Mouse (Mus musculus) forebrain, embryonic 12.5 days (tissue): ENCODE results near the gene Tob2. TPM values are rescaled to one million over a fixed set of nuclear protein-coding genes. Genes with fewer than 3 reads are reported as not detected.

Experiments
- ATAC-seq: fragments of 200-750 bp; cut with Nextera tagmentation; 2 replicates; pipeline ENCODE4 v1.8.0; 2017; ENCODE audit warnings: moderate TSS enrichment; ENCODE audit not compliant: low FRiP score
- H3K27ac ChIP-seq: fragments of 300-500 bp; sonication (generic); 2 replicates; pipeline ENCODE4 v1.5.1; 2016; ENCODE audit warnings: mild to moderate bottlenecking
- H3K27me3 ChIP-seq: fragments of 300-500 bp; sonication (generic); 2 replicates; pipeline ENCODE4 v1.6.1; 2016; ENCODE audit warnings: mild to moderate bottlenecking
- H3K36me3 ChIP-seq: fragments of 300-500 bp; sonication (generic); replicated peaks from 2 replicates; pipeline ENCODE4 v1.6.1; 2016; ENCODE audit warnings: mild to moderate bottlenecking
- H3K4me1 ChIP-seq: fragments of 300-500 bp; sonication (generic); 2 replicates; pipeline ENCODE4 v1.6.1; 2016
- H3K4me2 ChIP-seq: fragments of 300-500 bp; sonication (generic); 2 replicates; pipeline ENCODE4 v1.6.1; 2016; ENCODE audit warnings: mild to moderate bottlenecking, moderate library complexity
- H3K4me3 ChIP-seq: fragments of 300-500 bp; sonication (generic); replicated peaks from 2 replicates; pipeline ENCODE4 v1.5.1; 2016; ENCODE audit warnings: mild to moderate bottlenecking
- H3K9ac ChIP-seq: fragments of 300-500 bp; sonication (generic); 2 replicates; pipeline ENCODE4 v1.6.1; 2016; ENCODE audit warnings: mild to moderate bottlenecking
- H3K9me3 ChIP-seq: fragments of 300-500 bp; sonication (generic); 2 replicates; pipeline ENCODE4 v1.6.1; 2016
- WGBS: fragments of 180-500 bp; shearing (Covaris S2); methylation state at CpG from one replicate; pipeline ENCODE4 v1.1.7; 2016; 5-methylcytosine and 5-hydroxymethylcytosine counted together
- polyA plus RNA-seq: library from polyadenylated mRNA; unstranded; fragments of >200 nt; fragmentation: Nextera tagmentation; extraction: Ambion mirVana; gene quantifications from 2 replicates; pipeline ENCODE4 v1.2.1, GENCODE M21; 2016

Gene Tob2
- polyA plus RNA-seq, 1 experiment from 2014 or later, result 24.8 TPM

GRCm38 (mm10) chr15:81832219-81832618, 26.4 kb downstream of the Tob2 start:
- no peak overlapping the region for H3K9ac ChIP-seq
- H3K9me3 ChIP-seq, result no peaks in the 10 kb centered on the region
- no peak overlapping the region for H3K4me2 ChIP-seq
- ATAC-seq, result no peak
- 0 out of 2 replicates have a peak, but pooled peaks cover 7% of the 10 kb centered on the region for H3K36me3 ChIP-seq
- no peak overlapping the region for H3K4me3 ChIP-seq
- H3K4me1 ChIP-seq, result peaks cover 15% of the 10 kb centered on the region
- WGBS, result 93% methylated on average over 3 of the region's 3 CpGs
- no peak overlapping the region for H3K27ac ChIP-seq
- peaks cover 12% of the 10 kb centered on the region for H3K27me3 ChIP-seq

GRCm38 (mm10) chr15:81831136-81831825, 27.3 kb downstream of the Tob2 start:
- 17% methylated on average over 24 of the region's 24 CpGs for WGBS
- peak; percentile 82 for ATAC-seq
- Histone ChIP-seq H3K27ac (peak overlapping the region; percentile 63; the same call in 1 of the 2 replicates), H3K9ac (0 out of 2 replicates have a peak overlapping the region, but pooled peaks have one; percentile 38), H3K36me3 (peaks cover 15% of the 10 kb centered on the region), H3K4me1 (peaks cover 11% of the 10 kb centered on the region), H3K27me3 (peaks cover 6% of the 10 kb centered on the region; the same call in 1 of the 2 replicates), H3K4me3 (no peak overlapping the region), H3K4me2 (peak overlapping the region; percentile 29), H3K9me3 (no peaks in the 10 kb centered on the region)

- peaks cover 6% of the 10 kb centered on the region; the same call in 1 of the 2 replicates for H3K27me3 ChIP-seq
- H3K36me3 ChIP-seq, result peaks cover 23% of the 10 kb centered on the region
- H3K4me3 ChIP-seq, result no peak overlapping the region
- H3K4me2 ChIP-seq, result no peak overlapping the region
- peaks cover 4% of the 10 kb centered on the region for H3K4me1 ChIP-seq
- H3K27ac ChIP-seq, result no peak overlapping the region
- 93% methylated on average over 4 of the region's 4 CpGs for WGBS
- no peak overlapping the region for H3K9ac ChIP-seq
- no peaks in the 10 kb centered on the region for H3K9me3 ChIP-seq
- ATAC-seq, result no peak
Measured at GRCm38 (mm10) chr15:81830530-81830929, 28.1 kb downstream of the Tob2 start.

GRCm38 (mm10) chr15:81829208-81829580, 29.4 kb downstream of the Tob2 start:
- H3K9me3 ChIP-seq, result no peaks in the 10 kb centered on the region
- no peak for ATAC-seq
- no peak overlapping the region for H3K4me2 ChIP-seq
- H3K36me3 ChIP-seq, result peaks cover 36% of the 10 kb centered on the region
- H3K4me1 ChIP-seq, result peaks cover 4% of the 10 kb centered on the region
- H3K4me3 ChIP-seq, result no peak overlapping the region
- H3K27me3 ChIP-seq, result no peaks in the 10 kb centered on the region
- H3K27ac ChIP-seq, result no peak overlapping the region
- no peak overlapping the region for H3K9ac ChIP-seq
- 66% methylated on average over 2 of the region's 2 CpGs for WGBS

DNA sequence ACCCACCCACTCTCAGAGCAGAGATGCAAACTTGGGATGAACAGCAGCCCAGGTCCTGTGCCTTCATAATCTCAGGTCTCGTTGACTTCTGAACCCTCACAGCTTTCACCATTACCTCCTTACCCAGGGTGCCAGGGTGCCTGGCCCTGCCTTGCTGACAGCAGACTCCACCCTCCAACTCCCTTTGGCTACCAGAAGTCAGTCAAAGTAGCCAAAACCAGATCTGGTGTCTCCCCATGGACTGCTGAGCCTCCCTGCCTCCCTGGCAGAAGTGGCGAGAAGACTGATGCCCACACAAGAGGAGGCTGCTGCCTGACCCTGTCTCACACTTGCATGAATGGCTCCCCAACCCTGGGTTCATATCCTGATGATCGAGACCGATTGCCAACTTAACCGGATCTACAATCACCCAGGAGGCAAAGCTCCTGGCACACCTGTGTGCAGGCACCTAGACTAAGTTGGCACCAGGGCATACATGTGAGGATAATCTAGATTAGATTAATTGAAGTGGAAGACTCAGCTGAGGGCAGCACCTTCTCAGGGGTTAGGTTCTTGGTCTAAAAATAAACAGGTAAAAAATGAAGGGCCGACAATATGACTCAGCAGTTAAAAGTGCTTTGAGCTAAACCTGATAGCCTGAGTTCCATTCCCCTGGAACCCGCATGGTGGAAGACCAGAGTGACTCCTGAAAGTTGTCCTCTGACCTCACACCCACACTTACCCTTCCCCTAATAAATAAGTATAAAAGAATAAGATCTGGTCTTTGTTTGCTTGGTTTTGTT, 30.0 kb downstream of the Tob2 start:
- H3K9me3 ChIP-seq, result no peaks in the 10 kb centered on the region
- H3K27ac ChIP-seq, result no peak overlapping the region
- no peak overlapping the region for H3K9ac ChIP-seq
- ATAC-seq, result no peak
- WGBS, result 88% methylated on average over 7 of the region's 7 CpGs
- H3K27me3 ChIP-seq, result no peaks in the 10 kb centered on the region
- H3K4me3 ChIP-seq, result no peak overlapping the region
- no peak overlapping the region for H3K4me2 ChIP-seq
- peaks cover 42% of the 10 kb centered on the region for H3K36me3 ChIP-seq
- H3K4me1 ChIP-seq, result peaks cover 4% of the 10 kb centered on the region

- WGBS, result 86% methylated on average over 3 of the region's 3 CpGs
- H3K4me3 ChIP-seq, result no peak overlapping the region
- H3K9me3 ChIP-seq, result no peaks in the 10 kb centered on the region
- peaks cover 74% of the 10 kb centered on the region for H3K36me3 ChIP-seq
- ATAC-seq, result no peak
- no peaks in the 10 kb centered on the region for H3K27me3 ChIP-seq
- no peak overlapping the region for H3K27ac ChIP-seq
- no peak overlapping the region for H3K9ac ChIP-seq
- no peak overlapping the region for H3K4me2 ChIP-seq
- no peaks in the 10 kb centered on the region for H3K4me1 ChIP-seq
Measured at GRCm38 (mm10) chr15:81824832-81825231, 33.8 kb downstream of the Tob2 start.

DNA sequence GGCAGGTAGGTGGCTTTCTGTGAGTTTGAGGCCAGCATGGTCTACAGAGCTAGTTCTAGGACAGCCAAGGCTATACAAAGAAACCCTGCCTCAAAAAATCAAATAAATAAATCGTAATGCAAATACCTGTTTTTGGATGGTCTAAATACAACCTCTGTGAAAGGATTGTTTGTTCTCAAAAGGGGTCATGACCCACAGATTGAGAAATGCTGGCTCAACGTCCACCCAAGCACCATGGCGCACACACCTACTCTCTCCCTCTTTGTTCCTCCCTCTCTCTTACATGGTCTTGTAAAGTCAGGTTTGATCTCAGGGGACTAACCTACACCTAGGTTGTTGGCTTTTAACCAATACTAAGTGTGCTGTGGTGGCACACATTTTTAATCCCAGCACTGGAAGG, 36.0 kb downstream of the Tob2 start:
- H3K27ac ChIP-seq, result no peak overlapping the region
- no peak overlapping the region for H3K4me3 ChIP-seq
- H3K27me3 ChIP-seq, result no peaks in the 10 kb centered on the region
- no peak for ATAC-seq
- peaks cover 90% of the 10 kb centered on the region for H3K36me3 ChIP-seq
- no peaks in the 10 kb centered on the region for H3K9me3 ChIP-seq
- H3K4me2 ChIP-seq, result no peak overlapping the region
- H3K4me1 ChIP-seq, result no peaks in the 10 kb centered on the region
- H3K9ac ChIP-seq, result no peak overlapping the region
- 92% methylated on average over 3 of the region's 3 CpGs for WGBS

- H3K9me3 ChIP-seq, result no peaks in the 10 kb centered on the region
- H3K9ac ChIP-seq, result no peak overlapping the region
- H3K4me2 ChIP-seq, result no peak overlapping the region
- no peak for ATAC-seq
- H3K4me3 ChIP-seq, result no peak overlapping the region
- peaks cover 10% of the 10 kb centered on the region for H3K4me1 ChIP-seq
- H3K27ac ChIP-seq, result no peak overlapping the region
- no peaks in the 10 kb centered on the region for H3K27me3 ChIP-seq
- 84% methylated on average over 3 of the region's 3 CpGs for WGBS
- peaks cover 73% of the 10 kb centered on the region for H3K36me3 ChIP-seq
Measured at GRCm38 (mm10) chr15:81818404-81818803, 40.2 kb downstream of the Tob2 start.

DNA sequence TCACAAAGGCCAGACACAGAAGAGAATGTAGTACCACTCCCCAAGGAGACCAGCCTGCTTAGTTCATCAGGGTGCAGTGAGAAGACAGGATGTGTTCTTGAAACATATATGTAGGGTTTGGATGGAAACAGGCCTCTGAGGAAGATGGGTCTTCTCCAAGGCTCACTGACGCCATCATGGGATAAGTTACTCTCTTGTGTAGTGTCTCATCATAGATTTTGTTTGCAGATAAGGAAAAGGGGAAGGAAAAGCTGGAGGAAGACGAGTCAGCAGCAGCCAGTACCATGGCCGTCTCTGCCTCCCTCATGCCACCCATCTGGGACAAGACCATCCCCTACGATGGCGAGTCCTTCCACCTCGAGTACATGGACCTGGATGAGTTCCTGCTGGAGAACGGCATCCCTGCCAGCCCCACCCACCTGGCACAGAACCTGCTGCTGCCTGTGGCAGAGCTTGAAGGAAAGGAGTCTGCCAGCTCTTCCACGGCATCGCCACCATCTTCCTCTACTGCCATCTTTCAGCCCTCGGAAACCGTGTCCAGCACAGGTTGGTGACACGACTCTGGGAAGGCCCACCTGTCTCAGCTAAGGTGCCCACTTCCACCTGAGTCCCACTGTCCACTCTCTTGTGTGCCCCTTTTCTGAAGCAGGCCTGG, 43.8 kb downstream of the Tob2 start:
- no peaks in the 10 kb centered on the region for H3K27me3 ChIP-seq
- H3K4me2 ChIP-seq, result no peak overlapping the region
- H3K4me3 ChIP-seq, result no peak overlapping the region
- H3K27ac ChIP-seq, result no peak overlapping the region
- no peak overlapping the region for H3K9ac ChIP-seq
- WGBS, result 94% methylated on average over 12 of the region's 12 CpGs
- ATAC-seq, result no peak
- H3K36me3 ChIP-seq, result peaks cover 43% of the 10 kb centered on the region
- no peaks in the 10 kb centered on the region for H3K9me3 ChIP-seq
- H3K4me1 ChIP-seq, result peaks cover 33% of the 10 kb centered on the region

GRCm38 (mm10) chr15:81813986-81814705, 44.5 kb downstream of the Tob2 start:
- peaks cover 36% of the 10 kb centered on the region for H3K36me3 ChIP-seq
- H3K4me1 ChIP-seq, result peaks cover 39% of the 10 kb centered on the region
- H3K9me3 ChIP-seq, result no peaks in the 10 kb centered on the region
- no peak overlapping the region for H3K4me3 ChIP-seq
- no peak overlapping the region for H3K27ac ChIP-seq
- H3K4me2 ChIP-seq, result no peak overlapping the region
- H3K27me3 ChIP-seq, result no peaks in the 10 kb centered on the region
- no peak for ATAC-seq
- 49% methylated on average over 5 of the region's 5 CpGs for WGBS
- 0 out of 2 replicates have a peak overlapping the region, but pooled peaks have one; percentile 2 for H3K9ac ChIP-seq

- Histone ChIP-seq H3K4me3 (peak overlapping the region; percentile 62), H3K4me1 (peaks cover 40% of the 10 kb centered on the region), H3K9ac (peak overlapping the region; percentile 83), H3K27me3 (no peaks in the 10 kb centered on the region), H3K9me3 (no peaks in the 10 kb centered on the region), H3K27ac (no peak overlapping the region), H3K4me2 (peak overlapping the region; percentile 88), H3K36me3 (peaks cover 25% of the 10 kb centered on the region)
- ATAC-seq, result no peak
- WGBS, result 75% methylated on average over 7 of the region's 7 CpGs
Measured at GRCm38 (mm10) chr15:81812696-81813631, 45.6 kb downstream of the Tob2 start.
